Mouse (Mus musculus) cortical plate, adult 2 months (tissue): ENCODE data around the gene Kremen1.

ENCODE experiments used
- CTCF ChIP-seq: fragments of 200-500 bp; IDR thresholded peaks from 2 replicates; pipeline ENCODE4 v1.5.1; 2011; ENCODE audit warnings: mild to moderate bottlenecking, control low read depth, low read length; ENCODE audit not compliant: insufficient read depth; ENCODE audit errors: extremely low read depth
- POLR2A ChIP-seq: fragments of 200-500 bp; IDR thresholded peaks from 2 replicates; pipeline ENCODE4 v1.6.1; 2011; ENCODE audit warnings: mild to moderate bottlenecking, low read length, control low read depth; ENCODE audit not compliant: insufficient read depth; ENCODE audit errors: extremely low read depth

- TF ChIP-seq CTCF (no peak), POLR2A (no peak)
Measured at GRCm38 (mm10) chr11:5150416-5151246, 110.7 kb downstream of the Kremen1 start.
